Mouse (Mus musculus) lung, postnatal 4 days (tissue): ENCODE measurements at regions not wholly inside any gene's neighbourhood (a gene's known extent, or its start where the extent isn't known, plus 50 kb on each side); places are given as distances from the start of the nearest gene placed in this dataset.

Experiments
- DNase-seq, 2 experiments: peaks; one replicate each; pipeline ENCODE4 v3.0.0; 2021

GRCm38 (mm10) chr7:142593729-142594375, 61.4 kb downstream of the Mrpl23 start:
- no peak for DNase-seq

- DNase-seq = no peak
Measured at GRCm38 (mm10) chr7:142595412-142595811, 62.9 kb downstream of the Mrpl23 start.

- DNase-seq = no peak
Measured at GRCm38 (mm10) chr7:142596211-142596610, 63.7 kb downstream of the Mrpl23 start.

GRCm38 (mm10) chr7:142597961-142598360, 65.5 kb downstream of the Mrpl23 start:
- DNase-seq = no peak

GRCm38 (mm10) chr7:142599942-142600341, 66.7 kb downstream of the Igf2 start:
- peak; percentile 13 to 43 for DNase-seq

GRCm38 (mm10) chr7:142600400-142600799, 66.2 kb downstream of the Igf2 start:
- DNase-seq = no peak
